Mouse (Mus musculus): ENCODE data around the gene Chp2. TPM values are rescaled to one million over a fixed set of nuclear protein-coding genes. Genes with fewer than 3 reads are reported as not detected.

The Chp2 gene
- total and polyA plus RNA-seq, 3 experiments, result not detected

DNA sequence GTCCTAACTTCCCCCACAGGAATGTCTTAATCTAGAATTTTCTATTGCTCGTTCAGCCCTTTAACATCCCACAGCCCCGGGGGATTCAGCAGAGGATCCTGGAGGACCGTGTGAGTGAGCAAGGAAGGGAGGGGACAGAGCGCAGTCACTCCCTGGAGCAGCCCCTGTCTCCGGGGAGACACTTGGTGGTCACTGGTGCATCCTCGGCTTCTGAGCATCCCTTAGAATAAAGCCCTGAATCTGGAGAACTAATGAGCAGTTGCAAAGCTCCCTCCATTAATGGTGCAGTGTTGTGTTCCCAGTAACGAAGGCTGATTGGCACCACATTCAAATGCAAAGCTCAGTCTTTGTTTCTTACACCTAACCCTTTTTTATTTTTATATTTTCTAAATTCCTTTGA, 24.9 kb downstream of the Chp2 start:
- no peak for DNase-seq (ENCODE audit: low read depth, low spot score)
- no peaks in the 10 kb centered on the region for H3K36me3 ChIP-seq (ENCODE audit: control insufficient read depth in 1 of 2, insufficient read depth in 2 of 2, low read length in 2 of 2)
- H3K4me1 ChIP-seq (ENCODE audit: control insufficient read depth in 1 of 2, insufficient read depth in 2 of 2, low read length in 2 of 2), result no peaks in the 10 kb centered on the region
- no peak overlapping the region for H3K9ac ChIP-seq (ENCODE audit: control insufficient read depth, low read depth, low read length, poor library complexity, severe bottlenecking)
- no peaks in the 10 kb centered on the region for H3K9me3 ChIP-seq (replicated peaks; ENCODE audit: insufficient read depth, low read length)
- no peak overlapping the region for H3K4me3 ChIP-seq (ENCODE audit: control insufficient read depth in 1 of 2, insufficient read depth in 1 of 2, low read depth in 2 of 2, low read length in 2 of 2)
- H3K27ac ChIP-seq (ENCODE audit: control insufficient read depth, low read depth, low read length), result no peak overlapping the region
- H3K27me3 ChIP-seq (ENCODE audit: control insufficient read depth in 1 of 2, insufficient read depth in 2 of 2, low read length in 2 of 2), result no peaks in the 10 kb centered on the region
- TF ChIP-seq GATA1 (IDR thresholded peaks at IDR 0.05; ENCODE audit: low read depth, low read length) (no peak), MAZ (IDR thresholded peaks at IDR 0.05; ENCODE audit: low read depth, low read length) (no peak), CHD1 (IDR thresholded peaks at IDR 0.05; ENCODE audit: low read depth, low read length) (no peak), HCFC1 (IDR thresholded peaks at IDR 0.05; ENCODE audit: low read depth, low read length) (no peak), ZC3H11A (IDR thresholded peaks at IDR 0.05; ENCODE audit: low read depth, low read length) (no peak), E2F4 (IDR thresholded peaks at IDR 0.05; ENCODE audit: borderline replicate concordance, low read depth, low read length) (no peak), BHLHE40 (IDR thresholded peaks at IDR 0.05; ENCODE audit: borderline replicate concordance, low read depth, low read length) (no peak), NELFE (IDR thresholded peaks at IDR 0.05; ENCODE audit: low read depth, low read length) (no peak), SMC3 (IDR thresholded peaks at IDR 0.05; ENCODE audit: low read depth, low read length) (no peak), CHD2 (IDR thresholded peaks at IDR 0.05; ENCODE audit: low read length) (no peak), MEF2A (IDR thresholded peaks at IDR 0.05; ENCODE audit: extremely low read depth, insufficient replicate concordance, low read depth, low read length, poor library complexity, severe bottlenecking) (no peak), USF1 (IDR thresholded peaks at IDR 0.05; ENCODE audit: low read depth, low read length) (no peak), ETS1 (IDR thresholded peaks at IDR 0.05; ENCODE audit: low read depth, low read length) (no peak), ZKSCAN1 (IDR thresholded peaks at IDR 0.05; ENCODE audit: low read depth, low read length) (no peak), ZMIZ1 (IDR thresholded peaks at IDR 0.05; ENCODE audit: low read depth, low read length) (no peak), GABPA (IDR thresholded peaks at IDR 0.05; ENCODE audit: low read depth, low read length) (no peak), MYB (IDR thresholded peaks at IDR 0.05; ENCODE audit: low read depth, low read length) (no peak)
- no peaks in the 10 kb centered on the region for H3K79me2 ChIP-seq (ENCODE audit: control insufficient read depth, insufficient read depth, low read length, poor library complexity)

DNA sequence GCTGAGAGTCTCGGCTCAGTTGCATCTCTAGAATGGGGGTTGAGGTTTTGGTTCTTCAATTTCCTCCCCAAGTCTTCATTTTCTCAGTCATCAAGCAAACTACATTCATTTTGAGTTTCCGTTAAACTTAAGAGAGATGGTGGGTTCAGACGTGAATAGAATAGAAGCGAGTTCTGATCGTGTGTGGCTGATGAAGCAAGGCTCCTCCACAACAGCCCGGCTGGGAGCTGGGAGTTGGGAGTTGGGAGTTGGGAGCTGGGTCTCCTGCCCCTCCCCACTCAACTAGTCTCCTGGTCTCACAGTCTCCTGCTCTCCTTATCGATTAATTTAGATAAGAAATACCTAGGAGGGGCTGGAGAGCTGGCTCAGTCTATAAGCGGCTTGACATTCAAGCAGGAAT, 25.3 kb downstream of the Chp2 start:
- Histone ChIP-seq H3K36me3 (ENCODE audit: control insufficient read depth in 1 of 2, insufficient read depth in 2 of 2, low read length in 2 of 2) (no peaks in the 10 kb centered on the region), H3K9ac (ENCODE audit: control insufficient read depth, low read depth, low read length, poor library complexity, severe bottlenecking) (no peak overlapping the region), H3K27me3 (ENCODE audit: control insufficient read depth in 1 of 2, insufficient read depth in 2 of 2, low read length in 2 of 2) (no peaks in the 10 kb centered on the region), H3K4me1 (ENCODE audit: control insufficient read depth in 1 of 2, insufficient read depth in 2 of 2, low read length in 2 of 2) (no peaks in the 10 kb centered on the region), H3K4me3 (ENCODE audit: control insufficient read depth in 1 of 2, insufficient read depth in 1 of 2, low read depth in 2 of 2, low read length in 2 of 2) (no peak overlapping the region), H3K79me2 (ENCODE audit: control insufficient read depth, insufficient read depth, low read length, poor library complexity) (no peaks in the 10 kb centered on the region), H3K27ac (ENCODE audit: control insufficient read depth, low read depth, low read length) (no peak overlapping the region), H3K9me3 (replicated peaks; ENCODE audit: insufficient read depth, low read length) (no peaks in the 10 kb centered on the region)
- no peak for TF ChIP-seq TCF12 (IDR thresholded peaks at IDR 0.05; ENCODE audit: low read depth, low read length)
- DNase-seq (ENCODE audit: low read depth, low spot score), result no peak
